8 mouse cellular contexts compared by ENCODE assay signal in genomic region chr3:27153701-27154209, GRCm38 (mm10). TPM values are rescaled to one million over a fixed set of nuclear protein-coding genes. Genes with fewer than 3 reads are reported as not detected.
A peak's percentile ranks its signal among the peaks of the same experiment; 100 is the strongest.
DNase-seq lines count a peak whose midpoint lies in the region; ATAC-seq and TF ChIP-seq lines count a peak whose summit lies in the region.

TSS of gene Ect2 (minus strand) at chr3:27153878.

- peak within 1 kb of the TSS; percentile 99 for H3K27ac ChIP-seq in ES-E14 (ENCODE audit: insufficient read depth, low read depth, low read length, poor library complexity, severe bottlenecking)
- peak within 1 kb of the TSS; percentile 44 for H3K27ac ChIP-seq in forebrain, embryonic 15.5 days (replicated peaks)

- H3K36me3 ChIP-seq in ES-E14 (ENCODE audit: control insufficient read depth, insufficient read depth, low read length, poor library complexity, severe bottlenecking) = peaks cover 2% of the 10 kb centered on the region
- 0 out of 2 replicates have a peak, but pooled peaks cover 2% of the 10 kb centered on the region for H3K36me3 ChIP-seq in forebrain, embryonic 15.5 days

- peak; percentile 100 for ATAC-seq in forebrain, embryonic 15.5 days (replicated peaks)
- peak; percentile 99 for ATAC-seq in neutrophil, adult 5-6 weeks (ENCODE audit: extremely low read depth, insufficient number of reproducible peaks, low FRiP score, poor library complexity, severe bottlenecking)

- intact Hi-C loops in heart, postnatal 25 days (cut with DNase I) = loop anchor here (2.0 kb wide), 1 partner anchor 27 kb away; no protein-coding TSS in a partner anchor

- H3K9me3 ChIP-seq in ES-E14 (ENCODE audit: control insufficient read depth, insufficient read depth, low read depth, low read length) = no peaks in the 10 kb centered on the region
- H3K9me3 ChIP-seq in forebrain, embryonic 15.5 days = no peaks in the 10 kb centered on the region

- H3K4me2 ChIP-seq in forebrain, embryonic 15.5 days (replicated peaks) = peak within 1 kb of the TSS; percentile 87

- TF ChIP-seq POLR2A in lung, adult 2 months (IDR thresholded peaks at IDR 0.05; ENCODE audit: borderline replicate concordance, extremely low read depth, low read depth, low read length) = peak; percentile 54; the same call in 1 of the 2 replicates

- no peak for TF ChIP-seq CTCF in lung, adult 2 months (IDR thresholded peaks at IDR 0.05; ENCODE audit: insufficient read depth, low read length)

- H3K4me3 ChIP-seq in ES-E14 (ENCODE audit: insufficient read depth in 1 of 2, low read depth in 1 of 2, low read length in 2 of 2, poor library complexity in 1 of 2, severe bottlenecking in 1 of 2) = peak within 1 kb of the TSS; percentile 76 to 92
- H3K4me3 ChIP-seq in forebrain, embryonic 15.5 days = peak within 1 kb of the TSS; percentile 88
- H3K4me3 ChIP-seq in lung, adult 2 months (replicated peaks; ENCODE audit: extremely low read depth, low read depth, low read length) = peak within 1 kb of the TSS; percentile 79

- H3K9ac ChIP-seq in ES-E14 (ENCODE audit: insufficient read depth, low read depth, low read length, poor library complexity, severe bottlenecking) = peak within 1 kb of the TSS; percentile 97
- H3K9ac ChIP-seq in forebrain, embryonic 15.5 days (replicated peaks) = peak within 1 kb of the TSS; percentile 59

- DNase-seq in ES-E14 (ENCODE audit: low read depth, low spot score) = peak; percentile 98
- DNase-seq in cerebellum, adult 11-12 months = peak; percentile 98
- DNase-seq in heart, postnatal 25 days (ENCODE audit: low spot score) = peak; percentile 98
- DNase-seq in layer of hippocampus, adult 18-20 months (ENCODE audit: low spot score in 2 of 2) = peak; percentile 99 to 100
- DNase-seq in lung, adult 2 months = peak; percentile 98
- peak; percentile 98 to 99 for DNase-seq in thymus, adult 18-20 months

- H3K4me1 ChIP-seq in ES-E14 (ENCODE audit: control insufficient read depth in 2 of 2, insufficient read depth in 2 of 2, low read length in 2 of 2, poor library complexity in 1 of 2) = peaks cover 4 to 9% of the 10 kb centered on the region in 2 experiments; a peak in 1 of 4 replicates
- H3K4me1 ChIP-seq in forebrain, embryonic 15.5 days = peaks cover 24% of the 10 kb centered on the region
- peaks cover 2% of the 10 kb centered on the region; the same call in 1 of the 2 replicates for H3K4me1 ChIP-seq in lung, adult 2 months (ENCODE audit: control insufficient read depth, insufficient read depth, low read length)

- H3K27me3 ChIP-seq in forebrain, embryonic 15.5 days = no peaks in the 10 kb centered on the region

- WGBS in forebrain, embryonic 15.5 days = under 1% methylated on average over 37 of the region's 37 CpGs
- WGBS in lung, adult 2 months = under 1% methylated on average over 37 of the region's 37 CpGs

- in situ Hi-C loops in ES-E14 (cut with MboI; ENCODE audit: low sequenced_read_pairs in 2 of 2, unreplicated experiment in 2 of 2) = no loop called here

TF ChIP-seq in ES-E14, 5 proteins besides CTCF, POLR2A, EP300 and RAD21:
- peak; percentile 85 for TF ChIP-seq ZNF384 (IDR thresholded peaks at IDR 0.05; ENCODE audit: low read depth, low read length)
- TF ChIP-seq CHD2 (IDR thresholded peaks at IDR 0.05; ENCODE audit: low read depth, low read length) = peak; percentile 69
- TF ChIP-seq MAFK (IDR thresholded peaks at IDR 0.05; ENCODE audit: insufficient read depth, low read depth, low read length) = no peak
- no peak for TF ChIP-seq ZC3H11A (IDR thresholded peaks at IDR 0.05; ENCODE audit: borderline replicate concordance, low read depth, low read length)
- peak; percentile 42; the same call in 1 of the 2 replicates for TF ChIP-seq HCFC1 (IDR thresholded peaks at IDR 0.05; ENCODE audit: borderline replicate concordance, insufficient read depth, low read length)
TF ChIP-seq in ES-E14: peak in this region for 3.

RNA-seq across cellular contexts. Expression of gene Ect2, which starts in this region (rescaled TPM):
- total RNA-seq in ES-E14 (2012; rRNA removed) = 97.8 and 103 TPM in 2 replicates
- polyA plus RNA-seq in forebrain, embryonic 15.5 days (2015; fragmentation: Nextera tagmentation; extraction: Ambion mirVana) = 34.2 and 34.7 TPM in 2 replicates
- total RNA-seq in heart, postnatal 25 days (2021) = 1 to 10 TPM in 1 of 2 experiments, under 1 TPM in 1; 0.60 to 1.1 TPM
- total RNA-seq in layer of hippocampus, adult 18-20 months (2021) = under 1 TPM; 0.28 to 0.54 TPM
- polyA plus RNA-seq in lung, adult 2 months (2012; rRNA removed) = 0.24 and 0.86 TPM in 2 replicates
- 5.8 and 6.9 TPM in 2 replicates for total RNA-seq in neutrophil, adult 5-6 weeks (2017)

Comparison
In these comparisons a context has a peak if more than half of its experiments do, and no peak if none do; other contexts are left out.
1. Peak in every context shown above with its lines: DNase-seq, ATAC-seq, H3K4me3 ChIP-seq and H3K27ac ChIP-seq.
2. RNA of gene Ect2 (total RNA-seq): 97.8 to 103 TPM in ES-E14; 5.8 to 6.9 TPM in neutrophil, adult 5-6 weeks, 0.60 to 1.1 TPM in heart, postnatal 25 days and 0.28 to 0.54 TPM in layer of hippocampus, adult 18-20 months; every median in the first group is over 10 times any median in the second.
3. RNA of gene Ect2 (polyA plus RNA-seq): 34.2 to 34.7 TPM in forebrain, embryonic 15.5 days; 0.24 to 0.86 TPM in lung, adult 2 months; every median in the first group is over 10 times any median in the second.
4. Peak in DNase-seq in layer of hippocampus, adult 18-20 months; RNA of the gene not detected or under 1 TPM.
5. Peak in DNase-seq and H3K4me3 ChIP-seq in lung, adult 2 months; RNA of the gene not detected or under 1 TPM.